Mouse (Mus musculus) liver, embryonic 14.5 days (tissue): Measurements from ENCODE around the gene Cyb561. TPM values are rescaled to one million over a fixed set of nuclear protein-coding genes. Genes with fewer than 3 reads are reported as not detected.

Experiments used
- ATAC-seq: fragments of 200-750 bp; cut with Nextera tagmentation; 2 replicates; pipeline ENCODE4 v1.8.0; 2017; ENCODE audit warnings: moderate number of reproducible peaks, mild to moderate bottlenecking, moderate library complexity; ENCODE audit not compliant: insufficient read depth
- DNase-seq, 3 experiments: peaks; one replicate each; pipeline ENCODE4 v3.0.0-alpha.2; 2012 to 2013; ENCODE audit warnings: low read depth in 3 of 3, low spot score in 3 of 3
- H3K27ac ChIP-seq: fragments of 300-500 bp; sonication (generic); 2 replicates; pipeline ENCODE4 v1.5.1; 2014; ENCODE audit warnings: moderate library complexity, mild to moderate bottlenecking, control low read depth, inconsistent platforms
- H3K27me3 ChIP-seq: fragments of 300-500 bp; sonication (generic); 2 replicates; pipeline ENCODE4 v1.6.1; 2014; ENCODE audit warnings: mild to moderate bottlenecking, low read length, moderate library complexity; ENCODE audit not compliant: control insufficient read depth, insufficient read depth
- H3K36me3 ChIP-seq: fragments of 300-500 bp; sonication (generic); replicated peaks from 2 replicates; pipeline ENCODE4 v1.6.1; 2014; ENCODE audit warnings: low read depth; ENCODE audit not compliant: control insufficient read depth, insufficient read depth
- H3K4me1 ChIP-seq, 2 experiments: fragments of 200-500 bp in 1 of 2; fragments of 300-500 bp in 1 of 2; sonication (generic) in 1 of 2; replicated peaks; 2 replicates each; pipeline ENCODE4 v1.6.1; 2012 to 2014; ENCODE audit warnings: antibody characterized with exemption in 1 of 2, inconsistent platforms in 1 of 2, low read length in 1 of 2; ENCODE audit not compliant: control insufficient read depth in 2 of 2, insufficient read depth in 2 of 2
- H3K4me2 ChIP-seq: fragments of 300-500 bp; sonication (generic); 2 replicates; pipeline ENCODE4 v1.6.1; 2014; ENCODE audit warnings: low read depth, mild to moderate bottlenecking, control low read depth, moderate library complexity
- H3K4me3 ChIP-seq, 2 experiments: fragments of 200-500 bp in 1 of 2; fragments of 300-500 bp in 1 of 2; sonication (generic) in 1 of 2; 2 replicates each; pipeline ENCODE4 v1.5.1; 2012 to 2014; ENCODE audit warnings: low read depth in 2 of 2, low read length in 2 of 2, mild to moderate bottlenecking in 2 of 2, control low read depth in 1 of 2, inconsistent platforms in 1 of 2, moderate library complexity in 1 of 2; ENCODE audit not compliant: insufficient read depth in 1 of 2
- H3K9ac ChIP-seq: fragments of 300-500 bp; sonication (generic); replicated peaks from 2 replicates; pipeline ENCODE4 v1.6.1; 2014; ENCODE audit warnings: mild to moderate bottlenecking, control low read depth, moderate library complexity
- H3K9me3 ChIP-seq: fragments of 300-500 bp; sonication (generic); 2 replicates; pipeline ENCODE4 v1.6.1; 2016; ENCODE audit warnings: low read length, mixed read lengths; ENCODE audit not compliant: control insufficient read depth
- CTCF ChIP-seq: IDR thresholded peaks from 2 replicates; pipeline ENCODE4 v1.5.1; 2016; ENCODE audit warnings: antibody characterized with exemption, low read depth, control low read depth
- EP300 ChIP-seq: IDR thresholded peaks from 2 replicates; pipeline ENCODE4 v1.6.1; 2016; ENCODE audit warnings: antibody characterized with exemption, low read depth
- WGBS: fragments of 180-500 bp; shearing (Covaris S2); extraction: QIAGEN DNeasy Blood & Tissue Kit; methylation state at CpG from one replicate; pipeline ENCODE4 v1.1.7; 2014; ENCODE audit not compliant: insufficient replicate concordance; 5-methylcytosine and 5-hydroxymethylcytosine counted together
- polyA plus RNA-seq, 2 experiments: library from polyadenylated mRNA; depleted of rRNA in 1 of 2; stranded (reverse) in 1 of 2; unstranded in 1 of 2; fragments of >200 nt; fragmentation: Nextera tagmentation in 1 of 2; extraction: Ambion mirVana in 1 of 2; gene quantifications; 2 replicates each; pipeline versions ENCODE4 v1.2.1 to v1.2.3; 2012 to 2014

The Cyb561 gene
- polyA plus RNA-seq, 2 experiments: 0.85 to 1.1 TPM

DNA sequence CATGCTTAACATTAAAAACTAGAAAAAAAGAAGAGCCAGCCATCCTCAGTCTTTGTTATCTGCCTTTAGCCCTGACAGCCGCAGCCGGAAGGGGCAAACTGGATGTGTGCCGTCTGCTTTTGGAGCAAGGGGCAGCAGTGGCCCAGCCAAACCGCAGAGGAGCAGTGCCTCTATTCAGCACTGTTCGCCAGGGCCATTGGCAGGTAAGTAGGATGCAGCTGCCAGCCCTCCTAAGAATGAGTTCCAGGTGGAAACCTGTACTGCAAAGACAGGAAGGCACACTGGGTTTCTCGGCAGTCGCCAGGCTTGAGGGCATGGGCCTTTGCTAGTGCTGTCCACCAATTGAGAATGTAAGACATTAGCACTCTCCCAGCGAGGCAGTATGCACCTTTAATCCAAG is 44.2 kb downstream of the Cyb561 start:
- Histone ChIP-seq H3K36me3 (no peaks in the 10 kb centered on the region), H3K27me3 (no peaks in the 10 kb centered on the region), H3K9me3 (no peaks in the 10 kb centered on the region), H3K4me3 (no peak overlapping the region), H3K4me2 (no peak overlapping the region), H3K9ac (no peak overlapping the region), H3K4me1 (0 out of 4 replicates have a peak, but pooled peaks cover 0 to 2% of the 10 kb centered on the region in 2 experiments), H3K27ac (no peak overlapping the region)
- no peak for TF ChIP-seq EP300
- no peak for TF ChIP-seq CTCF
- 68% methylated on average over 8 of the region's 8 CpGs for WGBS
- ATAC-seq (no peak), DNase-seq (no peak)

GRCm38 (mm10) chr11:105907381-105907780 is 45.8 kb downstream of the Cyb561 start:
- H3K4me3 ChIP-seq: no peak overlapping the region
- no peak for ATAC-seq
- 0 out of 4 replicates have a peak, but pooled peaks cover 0 to 2% of the 10 kb centered on the region in 2 experiments for H3K4me1 ChIP-seq
- H3K9ac ChIP-seq: no peak overlapping the region
- H3K27ac ChIP-seq: no peak overlapping the region
- no peaks in the 10 kb centered on the region for H3K36me3 ChIP-seq
- H3K4me2 ChIP-seq: no peak overlapping the region
- 73% methylated on average over 1 of the region's 1 CpGs for WGBS
- no peak for TF ChIP-seq CTCF
- no peak for TF ChIP-seq EP300
- no peaks in the 10 kb centered on the region for H3K9me3 ChIP-seq
- H3K27me3 ChIP-seq: no peaks in the 10 kb centered on the region
- DNase-seq: no peak

DNA sequence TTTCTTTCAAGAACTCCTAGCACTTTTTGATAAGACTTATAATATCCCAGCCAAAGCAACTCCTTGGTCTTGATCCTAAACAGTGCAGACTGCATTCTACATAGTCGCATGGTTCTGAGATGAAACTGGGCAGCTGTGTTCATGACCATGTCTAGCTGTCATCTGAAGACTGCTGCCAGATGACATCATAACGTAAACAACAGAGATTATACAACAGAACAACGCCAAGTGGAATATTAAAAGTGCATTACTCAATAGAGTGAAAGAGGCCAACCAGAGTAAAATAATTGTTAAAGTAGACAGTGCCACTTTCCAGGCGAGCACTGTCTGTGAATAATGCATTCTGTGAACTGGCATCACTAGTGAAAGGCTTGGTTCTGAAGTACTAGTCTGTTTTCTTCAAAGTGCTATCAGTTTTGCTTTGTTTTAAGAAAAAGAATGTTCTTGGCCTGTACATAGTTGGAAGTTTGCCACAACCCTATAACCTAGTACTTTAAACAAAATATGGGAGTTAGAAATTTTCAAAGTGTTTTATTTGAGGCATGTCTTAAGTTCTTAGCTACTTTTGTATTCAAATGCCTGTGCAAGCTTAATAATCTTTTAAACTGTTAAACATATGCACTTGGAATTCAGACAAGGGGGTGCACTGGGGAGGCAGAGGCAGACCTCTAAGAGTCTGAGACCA is 47.5 kb downstream of the Cyb561 start:
- Histone ChIP-seq H3K4me2 (no peak overlapping the region), H3K27ac (no peak overlapping the region), H3K4me1 (0 out of 4 replicates have a peak, but pooled peaks cover 0 to 2% of the 10 kb centered on the region in 2 experiments), H3K36me3 (no peaks in the 10 kb centered on the region), H3K9me3 (no peaks in the 10 kb centered on the region), H3K4me3 (no peak overlapping the region), H3K9ac (no peak overlapping the region), H3K27me3 (no peaks in the 10 kb centered on the region)
- TF ChIP-seq CTCF (no peak), EP300 (no peak)
- WGBS: 49% methylated on average over 4 of the region's 4 CpGs
- ATAC-seq (no peak), DNase-seq (no peak)

DNA sequence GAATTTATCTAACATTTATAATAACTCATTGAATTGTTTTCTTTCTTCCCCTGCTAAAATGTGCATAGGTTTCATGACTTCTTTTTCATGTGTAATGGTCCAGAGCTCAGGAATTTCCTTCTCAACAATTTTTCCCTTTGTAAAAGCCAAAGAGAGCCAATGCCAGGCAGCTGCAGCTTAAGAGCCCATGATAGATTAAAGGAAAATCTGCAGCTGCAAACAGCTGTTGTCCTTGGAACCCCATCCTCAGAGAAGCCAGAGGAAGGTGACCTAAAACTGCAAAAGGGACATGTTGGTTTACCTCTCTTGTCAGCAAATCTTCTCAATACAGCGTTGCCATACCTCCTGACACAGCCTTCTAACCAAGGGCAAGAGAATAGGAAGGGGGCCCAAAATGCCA is 50.2 kb downstream of the Cyb561 start:
- H3K27ac ChIP-seq: no peak overlapping the region
- no peaks in the 10 kb centered on the region for H3K36me3 ChIP-seq
- DNase-seq: no peak
- no peak for ATAC-seq
- 65% methylated on average over 1 of the region's 1 CpGs for WGBS
- no peak overlapping the region for H3K4me2 ChIP-seq
- H3K4me3 ChIP-seq: no peak overlapping the region
- no peaks in the 10 kb centered on the region for H3K27me3 ChIP-seq
- 0 out of 4 replicates have a peak, but pooled peaks cover 0 to 2% of the 10 kb centered on the region in 2 experiments for H3K4me1 ChIP-seq
- H3K9me3 ChIP-seq: no peaks in the 10 kb centered on the region
- H3K9ac ChIP-seq: no peak overlapping the region
- TF ChIP-seq CTCF (no peak), EP300 (no peak)

- TF ChIP-seq EP300 (no peak), CTCF (no peak)
- Histone ChIP-seq H3K4me1 (0 out of 4 replicates have a peak, but pooled peaks cover 0 to 2% of the 10 kb centered on the region in 2 experiments), H3K36me3 (no peaks in the 10 kb centered on the region), H3K9me3 (no peaks in the 10 kb centered on the region), H3K27ac (no peak overlapping the region), H3K27me3 (no peaks in the 10 kb centered on the region), H3K4me3 (no peak overlapping the region), H3K9ac (no peak overlapping the region), H3K4me2 (no peak overlapping the region)
- 37% methylated on average over 2 of the region's 2 CpGs for WGBS
- DNase-seq (no peak), ATAC-seq (no peak)
These were observed 51.6 kb downstream of the Cyb561 start for GRCm38 (mm10) chr11:105901501-105901900.
